Mouse (Mus musculus): ENCODE results near the gene Obox8. TPM values are rescaled to one million over a fixed set of nuclear protein-coding genes. Genes with fewer than 3 reads are reported as not detected.

Gene Obox8
- polyA plus RNA-seq (2015; fragmentation: Nextera tagmentation; extraction: Ambion mirVana), result not detected in 2 replicates

DNA sequence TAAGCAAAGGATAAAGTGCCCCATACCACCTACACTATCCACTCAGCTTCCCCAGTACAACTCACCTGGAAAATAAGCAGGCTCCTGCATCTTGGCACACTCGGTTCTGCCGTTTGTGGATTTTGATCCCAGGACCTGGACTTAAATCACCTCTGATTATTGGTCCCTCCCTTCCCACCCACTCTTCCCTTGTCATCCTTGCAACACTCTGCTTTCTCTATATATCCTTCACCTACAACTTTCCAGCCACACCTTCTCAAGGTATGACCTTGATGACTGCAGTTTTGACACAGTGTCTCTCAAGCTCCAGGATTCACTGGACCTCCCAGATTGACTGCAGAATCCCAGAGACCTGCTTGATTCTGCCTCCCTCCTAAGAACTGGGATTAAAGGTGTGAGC, at the start of gene Obox8:
Gene Obox8 (minus strand): TSS at position 101 of the 400 bp plus-strand sequence.
- 71% methylated on average over 2 of the region's 2 CpGs for WGBS
- Histone ChIP-seq H3K4me2 (replicated peaks) (no peak within 1 kb of the TSS), H3K9me3 (peaks cover 46% of the 10 kb centered on the region), H3K4me3 (no peak within 1 kb of the TSS), H3K9ac (replicated peaks) (no peak within 1 kb of the TSS), H3K4me1 (no peaks in the 10 kb centered on the region), H3K27ac (replicated peaks) (no peak within 1 kb of the TSS), H3K27me3 (no peaks in the 10 kb centered on the region), H3K36me3 (no peaks in the 10 kb centered on the region)
- no peak for ATAC-seq (replicated peaks)

DNA sequence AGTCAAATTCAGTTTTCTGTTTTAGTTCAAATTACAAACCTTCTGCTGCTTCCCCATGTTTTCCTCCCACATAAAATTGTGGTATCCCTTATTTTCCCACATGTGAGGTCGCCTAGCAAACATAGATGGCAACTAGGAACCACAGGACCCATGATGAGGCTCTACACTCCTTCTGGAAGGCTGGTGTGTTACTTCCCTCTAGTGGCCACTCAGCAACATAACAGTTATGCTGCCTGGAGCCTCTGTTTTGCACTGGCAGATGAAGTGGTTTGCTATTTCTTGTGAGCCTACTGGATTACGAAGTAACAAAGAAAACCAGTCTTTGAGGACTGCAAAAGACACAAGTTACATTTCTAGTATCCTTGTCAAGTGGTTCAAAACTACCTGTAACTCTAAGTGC, 16.1 kb downstream of the Obox8 start:
- ATAC-seq (replicated peaks), result no peak
- Histone ChIP-seq H3K27ac (replicated peaks) (no peak overlapping the region), H3K4me1 (no peaks in the 10 kb centered on the region), H3K9ac (replicated peaks) (no peak overlapping the region), H3K27me3 (no peaks in the 10 kb centered on the region), H3K4me2 (replicated peaks) (no peak overlapping the region), H3K9me3 (0 out of 2 replicates have a peak, but pooled peaks cover 17% of the 10 kb centered on the region), H3K4me3 (no peak overlapping the region), H3K36me3 (no peaks in the 10 kb centered on the region)
- WGBS, result 31% methylated on average over 2 of the region's 2 CpGs

DNA sequence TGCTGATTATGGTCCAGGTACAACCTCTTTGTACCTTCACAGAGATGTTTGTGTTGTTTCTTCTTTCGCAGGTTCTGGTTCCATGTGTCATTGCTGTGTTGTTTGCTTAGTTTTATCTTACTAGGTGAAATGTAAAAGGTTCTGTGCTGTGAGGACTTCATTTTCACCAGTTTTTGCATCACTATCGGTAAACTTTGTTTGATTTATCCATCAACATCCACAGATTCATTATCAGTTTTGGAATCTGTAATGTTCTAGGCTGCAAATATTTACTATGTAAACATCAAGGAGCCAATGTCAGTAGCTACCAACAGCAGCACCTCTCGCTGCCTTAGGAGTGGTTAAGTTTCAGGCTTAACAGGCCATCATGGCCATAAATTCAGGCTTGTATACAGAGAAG, 24.7 kb downstream of the Obox8 start:
- H3K9ac ChIP-seq (replicated peaks), result no peak overlapping the region
- H3K27me3 ChIP-seq, result no peaks in the 10 kb centered on the region
- no peaks in the 10 kb centered on the region for H3K36me3 ChIP-seq
- 82% methylated on average over 3 of the region's 3 CpGs for WGBS
- no peak overlapping the region for H3K27ac ChIP-seq (replicated peaks)
- no peak overlapping the region for H3K4me3 ChIP-seq
- no peak for ATAC-seq (replicated peaks)
- H3K4me1 ChIP-seq, result no peaks in the 10 kb centered on the region
- H3K9me3 ChIP-seq, result peaks cover 20% of the 10 kb centered on the region; the same call in 1 of the 2 replicates
- H3K4me2 ChIP-seq (replicated peaks), result no peak overlapping the region

DNA sequence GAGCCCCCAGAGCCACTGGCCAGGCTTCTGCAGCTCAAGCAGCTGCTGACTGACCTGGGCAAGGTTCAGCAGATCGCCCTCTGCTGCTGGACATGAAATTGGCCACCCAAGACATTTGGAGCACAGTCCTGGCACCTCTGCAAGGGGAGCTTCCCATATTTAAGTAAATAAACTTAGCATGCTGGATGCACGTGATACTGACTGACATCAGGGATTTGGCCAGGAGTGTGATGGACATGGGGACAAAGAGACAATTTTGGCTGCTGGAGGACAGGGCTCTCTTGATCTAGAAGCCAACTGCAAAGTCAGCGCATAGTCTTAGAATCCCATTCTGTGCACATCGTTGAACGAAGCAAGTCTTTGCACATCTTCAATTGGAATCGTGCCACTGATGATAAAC, 25.8 kb downstream of the Obox8 start:
- Histone ChIP-seq H3K9me3 (peaks cover 20% of the 10 kb centered on the region; the same call in 1 of the 2 replicates), H3K36me3 (no peaks in the 10 kb centered on the region), H3K4me2 (replicated peaks) (no peak overlapping the region), H3K4me1 (no peaks in the 10 kb centered on the region), H3K27me3 (no peaks in the 10 kb centered on the region), H3K27ac (replicated peaks) (no peak overlapping the region), H3K4me3 (no peak overlapping the region), H3K9ac (replicated peaks) (no peak overlapping the region)
- no peak for ATAC-seq (replicated peaks)
- 85% methylated on average over 6 of the region's 6 CpGs for WGBS

Other genes starting within 250 kb of the Obox8 start
- gene Sult2a3, start 210.5 kb downstream of the Obox8 start, polyA plus RNA-seq (2015; fragmentation: Nextera tagmentation; extraction: Ambion mirVana), result not detected in 2 replicates
- gene Sult2a6, start 78.7 kb downstream of the Obox8 start, polyA plus RNA-seq (2015; fragmentation: Nextera tagmentation; extraction: Ambion mirVana), result not detected in 2 replicates
- gene Sult2a8, start 113.2 kb upstream of the Obox8 start, polyA plus RNA-seq (2015; fragmentation: Nextera tagmentation; extraction: Ambion mirVana), result not detected in 2 replicates
- gene Sult2a7, start 160.7 kb upstream of the Obox8 start, polyA plus RNA-seq (2015; fragmentation: Nextera tagmentation; extraction: Ambion mirVana), result not detected in 2 replicates
- gene Vmn1r90, start 229.9 kb upstream of the Obox8 start, polyA plus RNA-seq (2015; fragmentation: Nextera tagmentation; extraction: Ambion mirVana), result 0.33 and 0.34 TPM in 2 replicates